Mouse (Mus musculus) intestine, embryonic 14.5 days (tissue): ENCODE results near the gene Gm7861. TPM values are rescaled to one million over a fixed set of nuclear protein-coding genes. Genes with fewer than 3 reads are reported as not detected.
"Not testable (repeated sequence)": the region's sequence is repeated elsewhere in the genome, so short reads cannot be mapped to it uniquely, and the experiment has no call there.

Experiments used
- ATAC-seq: fragments of 200-750 bp; cut with Nextera tagmentation; replicated peaks from 2 replicates; pipeline ENCODE4 v1.8.0; 2017; ENCODE audit warnings: low read depth, moderate number of reproducible peaks, moderate TSS enrichment, moderate library complexity; ENCODE audit not compliant: low FRiP score, low TSS enrichment
- DNase-seq: peaks from one replicate; pipeline ENCODE4 v3.0.0-alpha.2; 2018; ENCODE audit warnings: low spot score
- H3K27ac ChIP-seq: fragments of 300-500 bp; sonication (generic); 2 replicates; pipeline ENCODE4 v1.5.1; 2014; ENCODE audit warnings: low read depth, mild to moderate bottlenecking, control low read depth
- H3K27me3 ChIP-seq: fragments of 300-500 bp; sonication (generic); replicated peaks from 2 replicates; pipeline ENCODE4 v1.6.1; 2014; ENCODE audit warnings: low read length, control low read depth; ENCODE audit not compliant: control insufficient read depth, insufficient read depth
- H3K36me3 ChIP-seq: fragments of 300-500 bp; sonication (generic); 2 replicates; pipeline ENCODE4 v1.6.1; 2014; ENCODE audit warnings: low read length, control low read depth; ENCODE audit not compliant: control insufficient read depth, insufficient read depth
- H3K4me1 ChIP-seq: fragments of 300-500 bp; sonication (generic); replicated peaks from 2 replicates; pipeline ENCODE4 v1.6.1; 2014; ENCODE audit warnings: low read length, control low read depth, mixed read lengths; ENCODE audit not compliant: control insufficient read depth, insufficient read depth
- H3K4me2 ChIP-seq: fragments of 300-500 bp; sonication (generic); 2 replicates; pipeline ENCODE4 v1.6.1; 2014; ENCODE audit warnings: low read length
- H3K4me3 ChIP-seq: fragments of 300-500 bp; sonication (generic); 2 replicates; pipeline ENCODE4 v1.5.1; 2014; ENCODE audit warnings: low read depth, low read length, control low read depth, mixed read lengths
- H3K9ac ChIP-seq: fragments of 300-500 bp; sonication (generic); 2 replicates; pipeline ENCODE4 v1.6.1; 2014; ENCODE audit warnings: mild to moderate bottlenecking, low read length
- H3K9me3 ChIP-seq: fragments of 300-500 bp; sonication (generic); 2 replicates; pipeline ENCODE4 v1.6.1; 2016; ENCODE audit warnings: low read length, control low read depth; ENCODE audit not compliant: control insufficient read depth
- WGBS: fragments of 180-500 bp; shearing (Covaris S2); extraction: QIAGEN DNeasy Blood & Tissue Kit; methylation state at CpG from one replicate; pipeline ENCODE4 v1.1.7; 2014; 5-methylcytosine and 5-hydroxymethylcytosine counted together
- polyA plus RNA-seq: library from polyadenylated mRNA; unstranded; fragments of >200 nt; fragmentation: Nextera tagmentation; extraction: Ambion mirVana; gene quantifications from 2 replicates; pipeline ENCODE4 v1.2.1, GENCODE M21; 2014

Gm7861 gene
- polyA plus RNA-seq: 4.5 TPM in 1 of 2 replicates, not detected in the other

GRCm38 (mm10) chr8:21594408-21594807 is at the start of gene Gm7861:
Gene Gm7861, minus strand, starts transcription at chr8:21594508.
- H3K27ac ChIP-seq, DNase-seq, H3K4me1 ChIP-seq, H3K9me3 ChIP-seq, H3K36me3 ChIP-seq, ATAC-seq, H3K4me2 ChIP-seq, H3K9ac ChIP-seq, H3K27me3 ChIP-seq, H3K4me3 ChIP-seq: not testable (repeated sequence)
- WGBS: no CpG with 5 or more reads among the region's 1 CpGs

- H3K4me1 ChIP-seq, H3K27ac ChIP-seq, H3K9me3 ChIP-seq, H3K4me2 ChIP-seq, H3K36me3 ChIP-seq, H3K9ac ChIP-seq, ATAC-seq, DNase-seq, H3K27me3 ChIP-seq, H3K4me3 ChIP-seq: not testable (repeated sequence)
- no CpG with 5 or more reads among the region's 1 CpGs for WGBS
Observed at GRCm38 (mm10) chr8:21617883-21618282, 23.6 kb upstream of the Gm7861 start, which contains the start of gene Defa26. Gene Defa26, plus strand, starts transcription at chr8:21618183.

GRCm38 (mm10) chr8:21582706-21583105 is 11.6 kb downstream of the Gm7861 start, which contains the start of gene Defa28:
Gene Defa28, plus strand, starts transcription at chr8:21583006.
- not testable (repeated sequence) for H3K9ac ChIP-seq, H3K4me2 ChIP-seq, H3K4me3 ChIP-seq, H3K27ac ChIP-seq, H3K36me3 ChIP-seq, H3K4me1 ChIP-seq, H3K27me3 ChIP-seq, ATAC-seq, DNase-seq, H3K9me3 ChIP-seq
- WGBS: no CpG with 5 or more reads among the region's 1 CpGs

GRCm38 (mm10) chr8:21565086-21565485 is 29.2 kb downstream of the Gm7861 start, which contains the start of gene Defa37:
Gene Defa37, plus strand, starts transcription at chr8:21565386.
- not testable (repeated sequence) for H3K4me3 ChIP-seq, H3K9ac ChIP-seq, ATAC-seq, H3K4me2 ChIP-seq, H3K4me1 ChIP-seq, H3K27me3 ChIP-seq, H3K9me3 ChIP-seq, H3K27ac ChIP-seq, DNase-seq, H3K36me3 ChIP-seq
- WGBS: no CpG with 5 or more reads among the region's 1 CpGs

Other genes with a start within 250 kb of the Gm7861 start
- gene Defa2, start 216.0 kb downstream of the Gm7861 start, polyA plus RNA-seq: not detected in 2 replicates
- gene Defa33, start 202.7 kb downstream of the Gm7861 start, polyA plus RNA-seq: not detected in 2 replicates
- gene Defa36, start 167.1 kb downstream of the Gm7861 start, polyA plus RNA-seq: not detected in 2 replicates
- 1.5 TPM in 1 of 2 replicates, not detected in the other for gene Gm7849, start 137.9 kb downstream of the Gm7861 start, polyA plus RNA-seq
- not detected in 2 replicates for gene Defa20, start 85.2 kb downstream of the Gm7861 start, polyA plus RNA-seq
- gene Defa32, start 65.5 kb downstream of the Gm7861 start, polyA plus RNA-seq: not detected in 2 replicates
- not detected in 2 replicates for gene Defa37, start 29.1 kb downstream of the Gm7861 start, polyA plus RNA-seq
- gene Defa28, start 11.5 kb downstream of the Gm7861 start, polyA plus RNA-seq: not detected in 2 replicates
- gene Defa26, start 23.7 kb upstream of the Gm7861 start, polyA plus RNA-seq: not detected in 2 replicates
- 6.9 and 13.5 TPM in 2 replicates for gene Defa17, start 61.3 kb upstream of the Gm7861 start, polyA plus RNA-seq
- not detected in 2 replicates for gene Defa34, start 71.3 kb upstream of the Gm7861 start, polyA plus RNA-seq
- gene AY761184, start 109.1 kb upstream of the Gm7861 start, polyA plus RNA-seq: not detected in 2 replicates
- gene Defa24, start 140.0 kb upstream of the Gm7861 start, polyA plus RNA-seq: 17.4 and 19.0 TPM in 2 replicates
- gene Defb50, start 229.0 kb upstream of the Gm7861 start, polyA plus RNA-seq: not detected in 2 replicates
- gene Defb2, start 245.4 kb upstream of the Gm7861 start, polyA plus RNA-seq: not detected in 2 replicates